Mouse (Mus musculus) small intestine, adult 2 months (tissue): ENCODE data around the gene Mxra7. TPM values are rescaled to one million over a fixed set of nuclear protein-coding genes. Genes with fewer than 3 reads are reported as not detected.

Experiments used
- H3K27ac ChIP-seq: fragments of 200-500 bp; 2 replicates; pipeline ENCODE4 v1.5.1; 2012; ENCODE audit warnings: low read depth, low read length, control low read depth, inconsistent platforms; ENCODE audit not compliant: insufficient read depth
- H3K27me3 ChIP-seq: fragments of 200-500 bp; 2 replicates; pipeline ENCODE4 v1.6.1; 2012; ENCODE audit warnings: mild to moderate bottlenecking, moderate library complexity, low read length, inconsistent platforms; ENCODE audit not compliant: control insufficient read depth, insufficient read depth
- H3K36me3 ChIP-seq: fragments of 200-500 bp; 2 replicates; pipeline ENCODE4 v1.6.1; 2012; ENCODE audit warnings: mild to moderate bottlenecking, low read length, control low read depth, inconsistent platforms; ENCODE audit not compliant: control insufficient read depth, insufficient read depth
- H3K4me1 ChIP-seq: fragments of 200-500 bp; 2 replicates; pipeline ENCODE4 v1.6.1; 2012; ENCODE audit warnings: low read length, inconsistent platforms, mixed read lengths; ENCODE audit not compliant: control insufficient read depth, insufficient read depth, insufficient read length
- H3K4me3 ChIP-seq: fragments of 200-500 bp; 2 replicates; pipeline ENCODE4 v1.5.1; 2012; ENCODE audit warnings: low read depth, mild to moderate bottlenecking, control low read depth, inconsistent platforms, low read length, moderate library complexity
- CTCF ChIP-seq: fragments of 200-500 bp; IDR thresholded peaks from 2 replicates; pipeline ENCODE4 v1.5.1; 2012; ENCODE audit warnings: low read depth, mild to moderate bottlenecking, control low read depth, inconsistent platforms, low read length, moderate library complexity, mixed read lengths; ENCODE audit not compliant: insufficient replicate concordance, insufficient read length; ENCODE audit errors: extremely low read depth
- POLR2A ChIP-seq: fragments of 200-500 bp; IDR thresholded peaks from 2 replicates; pipeline ENCODE4 v1.6.1; 2012; ENCODE audit warnings: low read depth, mild to moderate bottlenecking, control low read depth, inconsistent platforms, low read length, moderate library complexity
- WGBS: fragments of 180-500 bp; shearing (Covaris S2); methylation state at CpG from one replicate; pipeline ENCODE4 v1.1.7; 2018; 5-methylcytosine and 5-hydroxymethylcytosine counted together
- polyA plus RNA-seq: library from polyadenylated mRNA; depleted of rRNA; stranded (reverse); fragments of >200 nt; gene quantifications from 2 replicates; pipeline ENCODE4 v1.2.3, GENCODE M21; 2012

The Mxra7 gene
- polyA plus RNA-seq, 1 experiment: 36.2 TPM

DNA sequence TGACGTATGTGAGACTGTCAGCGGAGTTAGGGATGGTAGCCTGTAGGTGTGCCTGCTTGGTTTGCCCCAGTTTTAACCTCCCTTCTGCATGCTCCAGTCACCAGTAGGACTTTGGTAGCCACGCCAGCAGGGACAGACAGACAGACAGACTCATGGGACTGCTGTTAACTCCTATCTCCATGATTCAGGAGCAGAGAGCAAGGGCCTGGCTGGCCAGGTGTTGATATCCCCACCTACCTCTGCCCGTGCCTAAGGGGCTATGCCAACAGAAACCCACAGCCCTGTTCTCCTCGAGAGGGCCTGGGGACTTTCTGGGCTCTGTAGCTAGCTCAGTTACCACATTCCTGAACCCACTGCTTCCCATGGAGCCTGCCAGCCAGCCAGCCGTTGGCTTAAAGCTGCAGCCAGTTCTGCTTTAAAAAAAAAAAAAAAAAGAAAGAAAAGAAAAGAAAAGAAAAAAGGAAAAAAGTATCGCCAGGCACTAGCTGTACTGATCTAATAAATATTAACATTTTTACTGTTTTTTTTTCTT is 12.9 kb downstream of the Mxra7 start:
- 62% methylated on average over 7 of the region's 7 CpGs for WGBS
- peak overlapping the region; percentile 82 for H3K27ac ChIP-seq
- no peak for TF ChIP-seq CTCF
- no peak for TF ChIP-seq POLR2A
- no peaks in the 10 kb centered on the region for H3K27me3 ChIP-seq
- no peak overlapping the region for H3K4me3 ChIP-seq
- peaks cover 2% of the 10 kb centered on the region; the same call in 1 of the 2 replicates for H3K36me3 ChIP-seq
- H3K4me1 ChIP-seq: peaks cover 24% of the 10 kb centered on the region

DNA sequence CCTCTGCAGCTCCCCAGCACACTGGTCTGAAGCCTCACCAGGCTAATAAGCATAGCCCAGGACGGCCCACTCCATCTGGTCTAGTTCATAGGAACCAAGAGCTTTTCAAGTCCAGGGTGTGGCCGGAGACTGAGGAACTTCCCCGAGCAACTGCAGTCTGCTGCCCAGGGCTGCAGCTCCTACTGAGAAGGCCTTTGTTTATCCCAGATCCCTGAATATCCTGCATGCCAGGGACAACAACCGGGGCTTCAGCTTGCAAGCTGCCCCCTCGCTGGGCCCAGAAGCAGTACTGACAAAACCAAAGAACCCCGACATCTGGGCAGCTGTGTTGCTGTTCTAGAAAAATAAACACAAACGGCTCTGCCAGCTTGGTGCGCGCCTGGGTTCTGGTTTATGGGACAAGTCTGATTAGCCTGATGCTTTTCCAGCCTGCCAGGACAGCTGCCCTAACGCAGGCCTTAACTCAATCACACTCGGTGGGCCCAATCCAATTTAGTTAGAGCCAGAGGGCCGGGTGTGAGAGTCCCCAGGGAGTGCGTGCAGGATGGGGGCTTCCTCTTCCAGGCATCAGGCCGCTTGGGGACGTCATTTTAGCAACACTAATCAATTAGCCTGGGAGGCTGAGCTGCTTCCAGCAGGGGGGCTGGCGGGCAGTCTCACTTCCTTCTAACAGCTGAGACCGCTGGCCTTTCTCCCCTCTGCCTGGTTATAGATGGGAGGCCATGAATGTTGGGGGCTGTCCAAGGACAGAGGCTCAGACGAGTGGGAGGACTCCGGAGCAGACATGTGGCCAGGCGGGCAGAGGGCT is 13.6 kb downstream of the Mxra7 start:
- Histone ChIP-seq H3K4me1 (peaks cover 24% of the 10 kb centered on the region), H3K4me3 (no peak overlapping the region), H3K27me3 (no peaks in the 10 kb centered on the region), H3K27ac (peak overlapping the region; percentile 82), H3K36me3 (peaks cover 2% of the 10 kb centered on the region; the same call in 1 of the 2 replicates)
- 55% methylated on average over 20 of the region's 20 CpGs for WGBS
- TF ChIP-seq CTCF: no peak
- no peak for TF ChIP-seq POLR2A

- 92% methylated on average over 13 of the region's 13 CpGs for WGBS
- H3K36me3 ChIP-seq: peaks cover 2% of the 10 kb centered on the region; the same call in 1 of the 2 replicates
- no peaks in the 10 kb centered on the region for H3K27me3 ChIP-seq
- peaks cover 19% of the 10 kb centered on the region for H3K4me1 ChIP-seq
- peak overlapping the region; percentile 82 for H3K27ac ChIP-seq
- H3K4me3 ChIP-seq: no peak overlapping the region
- no peak for TF ChIP-seq CTCF
- TF ChIP-seq POLR2A: no peak
These were observed 14.2 kb downstream of the Mxra7 start for GRCm38 (mm10) chr11:116813610-116814009.

- Histone ChIP-seq H3K36me3 (peaks cover 2% of the 10 kb centered on the region; the same call in 1 of the 2 replicates), H3K27ac (no peak overlapping the region), H3K4me1 (peaks cover 13% of the 10 kb centered on the region), H3K27me3 (no peaks in the 10 kb centered on the region), H3K4me3 (no peak overlapping the region)
- TF ChIP-seq POLR2A (no peak), CTCF (no peak)
- 82% methylated on average over 21 of the region's 21 CpGs for WGBS
These were observed 14.9 kb downstream of the Mxra7 start for GRCm38 (mm10) chr11:116812793-116813529.

- Histone ChIP-seq H3K4me1 (peaks cover 13% of the 10 kb centered on the region), H3K36me3 (peaks cover 2% of the 10 kb centered on the region; the same call in 1 of the 2 replicates), H3K27me3 (no peaks in the 10 kb centered on the region), H3K4me3 (peak overlapping the region; percentile 42), H3K27ac (no peak overlapping the region)
- TF ChIP-seq POLR2A (no peak), CTCF (no peak)
- 69% methylated on average over 29 of the region's 32 CpGs for WGBS
These were observed 16.6 kb downstream of the Mxra7 start for GRCm38 (mm10) chr11:116810983-116811901.

- 92% methylated on average over 11 of the region's 11 CpGs for WGBS
- H3K27ac ChIP-seq: no peak overlapping the region
- H3K36me3 ChIP-seq: peaks cover 2% of the 10 kb centered on the region; the same call in 1 of the 2 replicates
- peaks cover 13% of the 10 kb centered on the region for H3K4me1 ChIP-seq
- no peak overlapping the region for H3K4me3 ChIP-seq
- no peaks in the 10 kb centered on the region for H3K27me3 ChIP-seq
- no peak for TF ChIP-seq CTCF
- TF ChIP-seq POLR2A: no peak
These were observed 17.3 kb downstream of the Mxra7 start for GRCm38 (mm10) chr11:116810528-116810927.
